Mouse (Mus musculus): ENCODE measurements around the gene Nsd2. TPM values are rescaled to one million over a fixed set of nuclear protein-coding genes. Genes with fewer than 3 reads are reported as not detected.
A peak's percentile ranks its signal among the peaks of the same experiment; 100 is the strongest.
"Not testable (repeated sequence)": the region's sequence is repeated elsewhere in the genome, so short reads cannot be mapped to it uniquely, and the experiment has no call there.

Nsd2 gene
- total RNA-seq, 2 experiments from 2014 or later, result 46.1 to 74.6 TPM

GRCm38 (mm10) chr5:33841331-33841730 lies 20.8 kb downstream of the Nsd2 start:
- no peak for ATAC-seq (replicated peaks; ENCODE audit: low FRiP score, poor library complexity, severe bottlenecking)

- no peak for ATAC-seq (replicated peaks; ENCODE audit: low FRiP score, poor library complexity, severe bottlenecking)
Measured at GRCm38 (mm10) chr5:33842549-33842948, 22.0 kb downstream of the Nsd2 start.

GRCm38 (mm10) chr5:33851466-33851865 lies 30.9 kb downstream of the Nsd2 start:
- ATAC-seq (replicated peaks; ENCODE audit: low FRiP score, poor library complexity, severe bottlenecking), result no peak

GRCm38 (mm10) chr5:33853086-33853485 lies 32.6 kb downstream of the Nsd2 start:
- ATAC-seq (replicated peaks; ENCODE audit: low FRiP score, poor library complexity, severe bottlenecking), result no peak

GRCm38 (mm10) chr5:33854019-33854418 lies 33.5 kb downstream of the Nsd2 start:
- ATAC-seq (replicated peaks; ENCODE audit: low FRiP score, poor library complexity, severe bottlenecking), result no peak

- no peak for ATAC-seq (replicated peaks; ENCODE audit: low FRiP score, poor library complexity, severe bottlenecking)
Measured at GRCm38 (mm10) chr5:33857693-33858092, 37.2 kb downstream of the Nsd2 start.

- no peak for ATAC-seq (replicated peaks; ENCODE audit: low FRiP score, poor library complexity, severe bottlenecking)
Measured at GRCm38 (mm10) chr5:33875472-33875871, 54.9 kb downstream of the Nsd2 start.

- no peak for ATAC-seq (replicated peaks; ENCODE audit: low FRiP score, poor library complexity, severe bottlenecking)
Measured at GRCm38 (mm10) chr5:33881118-33881517, 60.6 kb downstream of the Nsd2 start.

GRCm38 (mm10) chr5:33893406-33893805 lies 72.9 kb downstream of the Nsd2 start:
- no peak for ATAC-seq (replicated peaks; ENCODE audit: low FRiP score, poor library complexity, severe bottlenecking)

GRCm38 (mm10) chr5:33895116-33895515 lies 74.6 kb downstream of the Nsd2 start:
- ATAC-seq (replicated peaks; ENCODE audit: low FRiP score, poor library complexity, severe bottlenecking), result no peak

- no peak for ATAC-seq (replicated peaks; ENCODE audit: low FRiP score, poor library complexity, severe bottlenecking)
Measured at GRCm38 (mm10) chr5:33897158-33897557, 76.6 kb downstream of the Nsd2 start.

- ATAC-seq (replicated peaks; ENCODE audit: low FRiP score, poor library complexity, severe bottlenecking), result no peak
Measured at GRCm38 (mm10) chr5:33898671-33899070, 78.1 kb downstream of the Nsd2 start.

GRCm38 (mm10) chr5:33899245-33899644 lies 78.7 kb downstream of the Nsd2 start:
- ATAC-seq (replicated peaks; ENCODE audit: low FRiP score, poor library complexity, severe bottlenecking), result 0 out of 2 replicates have a peak, but pooled peaks have one; percentile 26

GRCm38 (mm10) chr5:33900101-33900500 lies 79.6 kb downstream of the Nsd2 start:
- no peak for ATAC-seq (replicated peaks; ENCODE audit: low FRiP score, poor library complexity, severe bottlenecking)

GRCm38 (mm10) chr5:33900701-33901263 lies 80.3 kb downstream of the Nsd2 start:
- ATAC-seq (replicated peaks; ENCODE audit: low FRiP score, poor library complexity, severe bottlenecking), result no peak

- no peak for ATAC-seq (replicated peaks; ENCODE audit: low FRiP score, poor library complexity, severe bottlenecking)
Measured at GRCm38 (mm10) chr5:33901278-33901677, 80.8 kb downstream of the Nsd2 start.

- ATAC-seq (replicated peaks; ENCODE audit: low FRiP score, poor library complexity, severe bottlenecking), result no peak
Measured at GRCm38 (mm10) chr5:33902696-33903095, 82.2 kb downstream of the Nsd2 start.

- ATAC-seq (replicated peaks; ENCODE audit: low FRiP score, poor library complexity, severe bottlenecking), result no peak
Measured at GRCm38 (mm10) chr5:33903176-33903575, 82.7 kb downstream of the Nsd2 start.

- ATAC-seq (replicated peaks; ENCODE audit: low FRiP score, poor library complexity, severe bottlenecking), result not testable (repeated sequence)
Measured at GRCm38 (mm10) chr5:33915031-33915430, 94.5 kb downstream of the Nsd2 start.

- ATAC-seq (replicated peaks; ENCODE audit: low FRiP score, poor library complexity, severe bottlenecking), result not testable (repeated sequence)
Measured at GRCm38 (mm10) chr5:33916616-33917015, 96.1 kb downstream of the Nsd2 start.

- no peak for ATAC-seq (replicated peaks; ENCODE audit: low FRiP score, poor library complexity, severe bottlenecking)
Measured at GRCm38 (mm10) chr5:33919466-33919865, 98.9 kb downstream of the Nsd2 start.

GRCm38 (mm10) chr5:33920037-33920436 lies 99.5 kb downstream of the Nsd2 start:
- ATAC-seq (replicated peaks; ENCODE audit: low FRiP score, poor library complexity, severe bottlenecking), result no peak
